In genomic region chr14:51229657-51230056, GRCm38 (mm10) we compare ENCODE assay signal across 30 mouse cellular contexts. TPM values are rescaled to one million over a fixed set of nuclear protein-coding genes. Genes with fewer than 3 reads are reported as not detected.
"Had no signal": no experiment of that assay in that cellular context is flagged by ENCODE, and none has a peak within 500 bp of the region (broad histone marks: within the 10 kb centered on the region; RNA-seq: fewer than 3 reads in every experiment).

No protein-coding gene starts in this region.

RNA-seq across cellular contexts. Expression of gene Rnase2a, which starts 26.3 kb away (rescaled TPM):
- total RNA-seq: gastrocnemius, postnatal 10 days; gastrocnemius, postnatal 4 days; heart, postnatal 14 days; layer of hippocampus, adult 2 months; layer of hippocampus, postnatal 10 days; layer of hippocampus, postnatal 25 days; left cerebral cortex, adult 2 months; left cerebral cortex, postnatal 14 days; left cerebral cortex, postnatal 36 days had no signal
- polyA plus RNA-seq: frontal cortex, adult 2 months; heart, adult 2 months; heart, embryonic 11.5 days; heart, embryonic 13.5 days; heart, embryonic 15.5 days; heart, postnatal 0 days; hindbrain, embryonic 10.5 days; hindbrain, embryonic 12.5 days; hindbrain, embryonic 14.5 days; hindbrain, embryonic 16.5 days; inflammation-experienced regulatory T-cells, adult 6 months; intestine, embryonic 15.5 days; intestine, postnatal 0 days; kidney, embryonic 14.5 days; kidney, embryonic 16.5 days; limb, embryonic 10.5 days; limb, embryonic 12.5 days; limb, embryonic 14.5 days had no signal

RNA-seq across cellular contexts. Expression of gene Ear14, which starts 26.5 kb away (rescaled TPM):
- total RNA-seq: gastrocnemius, adult 2 months; gastrocnemius, postnatal 10 days; gastrocnemius, postnatal 25 days; gastrocnemius, postnatal 4 days; heart, adult 2 months; heart, postnatal 14 days; heart, postnatal 36 days; layer of hippocampus, adult 2 months; layer of hippocampus, postnatal 10 days; layer of hippocampus, postnatal 25 days; left cerebral cortex, adult 2 months; left cerebral cortex, postnatal 14 days; left cerebral cortex, postnatal 36 days had no signal
- polyA plus RNA-seq: frontal cortex, adult 2 months; heart, adult 2 months; heart, embryonic 11.5 days; heart, embryonic 13.5 days; heart, embryonic 15.5 days; heart, postnatal 0 days; hindbrain, embryonic 10.5 days; hindbrain, embryonic 12.5 days; hindbrain, embryonic 14.5 days; hindbrain, embryonic 16.5 days; inflammation-experienced regulatory T-cells, adult 6 months; intestine, embryonic 15.5 days; intestine, postnatal 0 days; kidney, embryonic 14.5 days; kidney, embryonic 16.5 days; limb, embryonic 10.5 days; limb, embryonic 12.5 days; limb, embryonic 14.5 days had no signal

RNA-seq across cellular contexts. Expression of gene Ang2, which starts 30.7 kb away (rescaled TPM):
- total RNA-seq: gastrocnemius, adult 2 months; gastrocnemius, postnatal 25 days; gastrocnemius, postnatal 4 days; heart, adult 2 months; heart, postnatal 14 days; heart, postnatal 36 days; layer of hippocampus, adult 2 months; layer of hippocampus, postnatal 10 days; layer of hippocampus, postnatal 25 days; left cerebral cortex, adult 2 months; left cerebral cortex, postnatal 14 days; left cerebral cortex, postnatal 36 days had no signal
- polyA plus RNA-seq: frontal cortex, adult 2 months; heart, adult 2 months; heart, embryonic 11.5 days; heart, embryonic 13.5 days; heart, embryonic 15.5 days; heart, postnatal 0 days; hindbrain, embryonic 10.5 days; hindbrain, embryonic 12.5 days; hindbrain, embryonic 14.5 days; hindbrain, embryonic 16.5 days; inflammation-experienced regulatory T-cells, adult 6 months; intestine, embryonic 15.5 days; intestine, postnatal 0 days; kidney, embryonic 14.5 days; kidney, embryonic 16.5 days; limb, embryonic 10.5 days; limb, embryonic 12.5 days; limb, embryonic 14.5 days had no signal
